Mouse (Mus musculus) thymus, adult 2 months (tissue): Measurements from ENCODE around the gene Arhgap23.

Experiments
- CTCF ChIP-seq: fragments of 200-500 bp; IDR thresholded peaks from 2 replicates; pipeline ENCODE4 v1.5.1; 2012; ENCODE audit warnings: mild to moderate bottlenecking, control low read depth, low read length, moderate library complexity, borderline replicate concordance; ENCODE audit not compliant: control insufficient read depth, poor library complexity, insufficient read depth; ENCODE audit errors: extremely low read depth
- POLR2A ChIP-seq: fragments of 200-500 bp; IDR thresholded peaks from 2 replicates; pipeline ENCODE4 v1.6.1; 2012; ENCODE audit warnings: mild to moderate bottlenecking, low read length, control low read depth, moderate library complexity; ENCODE audit not compliant: control insufficient read depth, poor library complexity, insufficient read depth; ENCODE audit errors: extremely low read depth

DNA sequence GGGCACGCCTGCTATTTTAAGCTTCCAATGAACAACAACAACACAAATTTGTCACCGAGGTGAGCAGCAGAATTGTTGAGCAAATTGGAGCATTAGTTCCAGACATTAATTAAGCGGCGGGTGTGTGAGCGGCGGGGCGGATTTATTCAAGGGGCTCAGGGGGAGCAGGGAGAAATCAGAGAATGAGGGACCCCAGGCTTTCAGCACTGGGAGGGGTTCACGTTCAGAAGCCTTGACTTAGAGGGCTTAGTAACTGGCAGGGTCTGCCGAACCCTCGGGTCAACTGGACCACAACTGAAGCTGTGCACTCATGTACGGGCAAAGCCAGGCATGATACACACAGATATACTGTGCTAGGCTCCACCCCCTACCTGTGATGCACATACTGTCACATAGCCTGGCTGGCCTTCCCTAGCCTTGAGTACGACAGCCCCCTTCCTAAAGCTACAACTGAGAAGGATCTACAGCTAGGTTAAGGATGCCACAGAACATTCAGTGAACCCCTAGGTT lies 122.3 kb downstream of the Arhgap23 start:
- TF ChIP-seq CTCF, result no peak
- TF ChIP-seq POLR2A, result no peak
